Mouse (Mus musculus): ENCODE measurements around the gene Rara.

Gene Rara

DNA sequence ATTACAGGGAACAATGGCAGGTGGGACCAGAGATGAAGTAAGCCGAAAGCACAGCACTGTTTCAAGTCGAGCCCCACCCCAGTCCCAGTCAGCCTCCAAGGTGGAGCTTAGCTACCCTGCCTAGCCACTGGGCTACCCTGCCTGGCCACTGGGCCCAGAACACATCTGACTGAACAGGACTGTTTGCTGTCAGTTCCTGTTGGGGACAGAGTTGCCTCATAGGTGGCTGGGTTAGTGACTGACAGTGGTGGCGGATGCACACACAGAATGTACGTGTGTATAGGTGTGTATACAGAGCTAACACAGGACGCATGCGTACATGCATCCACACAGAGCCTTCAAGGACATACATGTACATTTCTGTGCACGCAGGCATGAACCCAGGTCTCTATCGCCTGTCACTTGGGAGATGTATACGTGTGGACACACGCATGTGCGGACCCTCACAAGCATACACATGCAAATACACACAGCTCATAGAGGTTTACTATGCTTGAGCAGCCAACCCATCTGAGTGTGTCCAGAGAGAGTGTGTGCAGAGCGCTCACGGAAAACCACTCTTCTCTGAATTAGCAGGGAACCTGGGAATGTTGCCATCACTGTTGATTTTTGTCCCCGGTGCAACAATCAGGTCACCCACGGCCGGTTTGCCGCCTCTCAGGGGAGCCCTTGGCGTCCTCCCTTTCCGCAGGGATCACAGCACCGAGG is 53.8 kb downstream of the Rara start:
- no peak for TF ChIP-seq GATA4 (IDR thresholded peaks at IDR 0.05; ENCODE audit: insufficient replicate concordance, low read length)

GRCm38 (mm10) chr11:98981997-98982772 is 54.6 kb downstream of the Rara start:
- no peak for TF ChIP-seq GATA4 (IDR thresholded peaks at IDR 0.05; ENCODE audit: insufficient replicate concordance, low read length)

- TF ChIP-seq GATA4 (IDR thresholded peaks at IDR 0.05; ENCODE audit: insufficient replicate concordance, low read length) = no peak
Measured at GRCm38 (mm10) chr11:98982773-98983133, 55.1 kb downstream of the Rara start, which contains the start of gene Gjd3. TSS of gene Gjd3 (minus strand) at chr11:98983016.

GRCm38 (mm10) chr11:98983551-98983950 is 55.9 kb downstream of the Rara start:
- no peak for TF ChIP-seq GATA4 (IDR thresholded peaks at IDR 0.05; ENCODE audit: insufficient replicate concordance, low read length)

DNA sequence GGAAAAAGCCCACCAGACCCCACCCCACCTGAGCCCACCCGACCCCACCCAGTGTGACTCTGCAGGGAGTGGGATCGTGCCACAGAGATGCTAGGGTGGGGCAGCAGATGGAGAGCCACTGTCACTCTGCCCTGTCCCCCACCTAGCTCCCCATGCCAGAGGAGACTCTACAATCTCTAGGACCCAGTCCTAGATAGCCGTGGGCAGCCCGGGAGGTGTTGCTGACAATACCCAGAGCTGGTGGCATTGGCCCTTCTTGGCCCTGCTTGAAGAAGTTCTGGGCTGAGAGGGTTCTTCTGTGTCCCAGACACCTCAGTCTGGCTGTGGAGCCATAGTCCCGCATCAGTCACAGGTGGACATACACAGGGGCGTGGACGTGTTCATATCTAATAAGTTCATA is 57.9 kb downstream of the Rara start:
- no peak for TF ChIP-seq GATA4 (IDR thresholded peaks at IDR 0.05; ENCODE audit: insufficient replicate concordance, low read length)

- TF ChIP-seq GATA4 (IDR thresholded peaks at IDR 0.05; ENCODE audit: insufficient replicate concordance, low read length) = no peak
Measured at GRCm38 (mm10) chr11:98990866-98991265, 63.2 kb downstream of the Rara start.

- TF ChIP-seq GATA4 (IDR thresholded peaks at IDR 0.05; ENCODE audit: insufficient replicate concordance, low read length) = no peak
Measured at GRCm38 (mm10) chr11:98995987-98996386, 68.4 kb downstream of the Rara start.

DNA sequence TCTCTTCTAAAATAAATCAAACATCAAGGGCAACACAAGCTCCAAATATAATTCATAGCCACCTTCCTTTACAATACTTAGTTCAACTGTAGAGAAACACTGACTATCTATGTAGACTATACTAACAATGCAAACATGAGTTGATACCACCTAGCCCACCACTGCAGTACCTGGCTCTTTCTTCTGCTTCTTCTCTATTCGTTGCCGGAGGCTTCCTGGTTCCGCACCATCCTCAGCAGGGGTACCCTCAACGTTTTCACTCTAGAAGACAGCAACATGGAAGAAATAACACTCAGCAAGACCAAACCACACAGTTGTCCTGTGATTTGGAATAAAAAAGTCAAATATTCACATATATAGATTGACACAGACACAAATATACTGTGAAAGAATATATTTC is 70.0 kb downstream of the Rara start:
- TF ChIP-seq GATA4 (IDR thresholded peaks at IDR 0.05; ENCODE audit: insufficient replicate concordance, low read length) = no peak

- no peak for TF ChIP-seq GATA4 (IDR thresholded peaks at IDR 0.05; ENCODE audit: insufficient replicate concordance, low read length)
Measured at GRCm38 (mm10) chr11:98998776-98999175, 71.2 kb downstream of the Rara start.

DNA sequence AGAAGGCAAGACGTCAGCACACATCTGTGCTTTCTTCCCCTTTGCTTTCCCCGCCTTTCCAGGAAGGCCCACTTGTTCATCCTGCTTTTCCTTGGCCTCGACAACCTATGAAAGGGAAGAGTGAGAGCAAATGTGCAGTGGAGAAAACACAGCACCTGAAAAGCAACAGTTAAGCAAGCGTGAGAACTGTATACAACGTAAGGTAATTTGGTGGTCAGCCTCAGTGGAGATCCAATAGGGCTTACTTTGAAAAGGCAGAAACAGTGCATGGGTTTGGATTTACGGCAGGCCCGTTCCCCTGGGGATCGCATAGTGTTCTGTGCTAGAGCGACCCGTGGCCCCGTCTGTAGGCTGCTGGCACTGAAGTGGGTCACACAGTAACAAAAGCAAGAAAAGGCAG is 71.6 kb downstream of the Rara start:
- TF ChIP-seq GATA4 (IDR thresholded peaks at IDR 0.05; ENCODE audit: insufficient replicate concordance, low read length) = no peak

DNA sequence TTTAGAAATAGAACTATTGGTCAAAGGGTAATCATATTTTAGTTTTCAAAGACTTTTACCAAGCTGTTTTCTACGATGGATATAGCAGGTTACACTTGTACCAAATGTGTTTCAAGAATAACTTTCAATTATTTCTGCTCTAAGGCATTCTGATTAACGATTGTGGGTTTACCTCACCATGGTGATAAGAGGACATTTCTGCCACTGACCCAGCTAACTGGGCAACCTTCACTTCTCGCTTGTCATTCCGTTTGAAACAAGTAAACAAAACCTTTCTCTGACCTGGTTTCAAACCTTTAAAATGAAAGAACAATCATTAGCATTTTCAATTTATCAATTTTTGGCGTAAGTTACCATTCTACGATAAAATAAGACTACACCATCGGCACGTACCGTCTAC is 79.2 kb downstream of the Rara start:
- no peak for TF ChIP-seq GATA4 (IDR thresholded peaks at IDR 0.05; ENCODE audit: insufficient replicate concordance, low read length)

DNA sequence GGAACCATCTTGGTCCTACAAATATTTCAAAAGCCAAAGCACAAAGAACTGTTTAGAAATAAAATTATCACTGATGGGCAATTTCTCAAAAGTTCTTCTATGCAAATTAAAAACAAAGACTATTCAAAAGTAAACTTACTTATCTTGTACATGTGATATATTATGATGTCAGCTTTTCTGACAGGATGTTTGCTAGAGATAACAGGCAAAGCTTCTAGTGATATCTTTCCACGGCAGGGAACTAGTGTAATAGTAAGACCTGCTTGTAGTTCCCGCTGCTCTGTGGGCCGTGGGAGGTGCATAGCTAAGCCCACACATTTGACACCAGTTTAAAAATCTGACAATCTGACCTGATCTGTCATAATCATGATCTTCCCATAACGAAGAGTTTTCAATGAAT is 82.5 kb downstream of the Rara start:
- no peak for TF ChIP-seq GATA4 (IDR thresholded peaks at IDR 0.05; ENCODE audit: insufficient replicate concordance, low read length)

GRCm38 (mm10) chr11:99010706-99011105 is 83.1 kb downstream of the Rara start:
- no peak for TF ChIP-seq GATA4 (IDR thresholded peaks at IDR 0.05; ENCODE audit: insufficient replicate concordance, low read length)

- TF ChIP-seq GATA4 (IDR thresholded peaks at IDR 0.05; ENCODE audit: insufficient replicate concordance, low read length) = no peak
Measured at GRCm38 (mm10) chr11:99013856-99014255, 86.2 kb downstream of the Rara start.

DNA sequence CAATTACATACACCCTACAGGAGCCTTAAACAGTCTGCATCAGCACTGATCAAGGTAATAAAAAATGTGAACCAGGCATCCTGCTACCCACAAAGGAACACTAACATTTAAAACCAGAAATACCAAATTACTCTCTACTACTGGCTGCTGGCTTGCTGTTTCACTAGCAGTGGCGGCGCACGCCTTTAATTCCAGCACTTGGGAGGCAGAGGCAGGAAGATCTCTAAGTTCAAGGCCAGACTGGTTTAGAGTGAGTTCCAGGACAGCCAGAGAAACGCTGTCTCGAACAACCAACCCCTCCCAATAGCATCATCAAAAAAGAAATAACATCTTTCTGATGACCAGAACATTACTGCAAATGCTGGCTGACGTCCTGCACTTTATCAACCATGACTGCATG is 92.2 kb downstream of the Rara start:
- TF ChIP-seq GATA4 (IDR thresholded peaks at IDR 0.05; ENCODE audit: insufficient replicate concordance, low read length) = no peak

DNA sequence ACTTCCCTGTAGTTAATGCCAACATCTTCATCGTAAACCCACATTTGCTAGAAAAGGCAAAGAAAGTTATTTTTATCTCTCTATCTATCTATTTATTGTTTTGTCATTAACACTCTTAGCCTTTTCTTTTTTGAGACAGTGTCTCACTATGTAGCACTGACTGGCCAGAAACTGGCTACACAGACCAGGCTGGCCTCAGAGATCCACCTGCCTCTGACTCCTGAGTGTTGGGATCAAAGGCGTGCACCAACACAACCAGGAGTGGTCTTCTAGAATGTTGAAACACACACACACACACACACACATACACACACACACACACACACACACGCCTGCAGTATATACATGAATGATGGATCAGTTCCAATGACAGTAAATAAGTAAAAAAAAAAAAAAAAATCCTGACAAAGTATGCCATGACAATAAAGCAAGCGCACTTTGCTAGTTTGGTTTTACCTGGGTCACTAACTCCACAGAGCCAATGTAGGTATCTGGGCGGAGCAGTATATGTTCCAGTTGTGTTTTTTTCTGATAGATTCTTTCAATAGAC is 94.8 kb downstream of the Rara start:
- TF ChIP-seq GATA4 (IDR thresholded peaks at IDR 0.05; ENCODE audit: insufficient replicate concordance, low read length) = no peak
